Mouse (Mus musculus) heart, embryonic 16.5 days (tissue): Measurements from ENCODE around the gene B4galt1. TPM values are rescaled to one million over a fixed set of nuclear protein-coding genes. Genes with fewer than 3 reads are reported as not detected.

Experiments used
- ATAC-seq: fragments of 200-750 bp; cut with Nextera tagmentation; replicated peaks from 2 replicates; pipeline ENCODE4 v1.8.0; 2017; ENCODE audit warnings: moderate number of reproducible peaks; ENCODE audit not compliant: insufficient read depth, low FRiP score; ENCODE audit errors: extremely low read depth
- H3K27ac ChIP-seq: fragments of 300-500 bp; sonication (generic); 2 replicates; pipeline ENCODE4 v1.5.1; 2014; ENCODE audit warnings: mild to moderate bottlenecking, low read length, control low read depth, moderate library complexity
- H3K27me3 ChIP-seq: fragments of 300-500 bp; sonication (generic); 2 replicates; pipeline ENCODE4 v1.6.1; 2014; ENCODE audit warnings: low read length, mixed read lengths; ENCODE audit not compliant: control insufficient read depth, insufficient read depth
- H3K36me3 ChIP-seq: fragments of 300-500 bp; sonication (generic); 2 replicates; pipeline ENCODE4 v1.6.1; 2014; ENCODE audit not compliant: control insufficient read depth, insufficient read depth
- H3K4me1 ChIP-seq: fragments of 300-500 bp; sonication (generic); 2 replicates; pipeline ENCODE4 v1.6.1; 2014; ENCODE audit warnings: low read length, mixed read lengths; ENCODE audit not compliant: control insufficient read depth, insufficient read depth
- H3K4me2 ChIP-seq: fragments of 300-500 bp; sonication (generic); 2 replicates; pipeline ENCODE4 v1.6.1; 2014; ENCODE audit warnings: low read depth, mild to moderate bottlenecking, control low read depth, low read length
- H3K4me3 ChIP-seq: fragments of 300-500 bp; sonication (generic); 2 replicates; pipeline ENCODE4 v1.5.1; 2014; ENCODE audit warnings: mild to moderate bottlenecking, control low read depth, low read length
- H3K9ac ChIP-seq: fragments of 300-500 bp; sonication (generic); 2 replicates; pipeline ENCODE4 v1.6.1; 2014; ENCODE audit warnings: low read length, control low read depth
- H3K9me3 ChIP-seq: fragments of 300-500 bp; sonication (generic); replicated peaks from 2 replicates; pipeline ENCODE4 v1.6.1; 2016; ENCODE audit warnings: low read length; ENCODE audit not compliant: control insufficient read depth
- WGBS: fragments of 180-500 bp; shearing (Covaris S2); extraction: QIAGEN DNeasy Blood & Tissue Kit; methylation state at CpG from one replicate; pipeline ENCODE4 v1.1.7; 2014; 5-methylcytosine and 5-hydroxymethylcytosine counted together
- polyA plus RNA-seq: library from polyadenylated mRNA; unstranded; fragments of >200 nt; fragmentation: Nextera tagmentation; extraction: Ambion mirVana; gene quantifications from 2 replicates; pipeline ENCODE4 v1.2.1, GENCODE M21; 2015

B4galt1 gene
- polyA plus RNA-seq, 1 experiment from 2014 or later = 54.5 TPM

GRCm38 (mm10) chr4:40828910-40829309, 24.9 kb downstream of the B4galt1 start:
- no peak overlapping the region for H3K4me3 ChIP-seq
- H3K27me3 ChIP-seq = no peaks in the 10 kb centered on the region
- no peak overlapping the region for H3K9ac ChIP-seq
- no peaks in the 10 kb centered on the region for H3K9me3 ChIP-seq
- H3K4me2 ChIP-seq = no peak overlapping the region
- H3K36me3 ChIP-seq = peaks cover 10% of the 10 kb centered on the region
- H3K27ac ChIP-seq = peak overlapping the region; percentile 55
- H3K4me1 ChIP-seq = peaks cover 40% of the 10 kb centered on the region
- ATAC-seq = 0 out of 2 replicates have a peak, but pooled peaks have one; percentile 17
- 51% methylated on average over 7 of the region's 7 CpGs for WGBS

- Histone ChIP-seq H3K36me3 (peaks cover 14% of the 10 kb centered on the region), H3K4me1 (peaks cover 48% of the 10 kb centered on the region), H3K4me3 (no peak overlapping the region), H3K4me2 (no peak overlapping the region), H3K9me3 (no peaks in the 10 kb centered on the region), H3K27ac (peak overlapping the region; percentile 42), H3K9ac (no peak overlapping the region), H3K27me3 (no peaks in the 10 kb centered on the region)
- WGBS = 55% methylated on average over 9 of the region's 9 CpGs
- ATAC-seq = no peak
Measured at GRCm38 (mm10) chr4:40827926-40828325, 25.9 kb downstream of the B4galt1 start.

GRCm38 (mm10) chr4:40826810-40827209, 27.0 kb downstream of the B4galt1 start:
- Histone ChIP-seq H3K4me3 (no peak overlapping the region), H3K4me1 (peaks cover 51% of the 10 kb centered on the region), H3K27me3 (no peaks in the 10 kb centered on the region), H3K36me3 (peaks cover 19% of the 10 kb centered on the region), H3K9me3 (no peaks in the 10 kb centered on the region), H3K4me2 (no peak overlapping the region), H3K27ac (no peak overlapping the region), H3K9ac (no peak overlapping the region)
- no peak for ATAC-seq
- 89% methylated on average over 2 of the region's 2 CpGs for WGBS

GRCm38 (mm10) chr4:40825981-40826380, 27.8 kb downstream of the B4galt1 start:
- Histone ChIP-seq H3K4me1 (peaks cover 57% of the 10 kb centered on the region), H3K4me3 (no peak overlapping the region), H3K9me3 (no peaks in the 10 kb centered on the region), H3K36me3 (peaks cover 25% of the 10 kb centered on the region), H3K27me3 (no peaks in the 10 kb centered on the region), H3K27ac (no peak overlapping the region), H3K9ac (no peak overlapping the region), H3K4me2 (no peak overlapping the region)
- no peak for ATAC-seq
- 86% methylated on average over 2 of the region's 2 CpGs for WGBS

- Histone ChIP-seq H3K27ac (no peak overlapping the region), H3K9ac (no peak overlapping the region), H3K36me3 (peaks cover 26% of the 10 kb centered on the region), H3K27me3 (no peaks in the 10 kb centered on the region), H3K4me1 (peaks cover 65% of the 10 kb centered on the region), H3K4me3 (no peak overlapping the region), H3K9me3 (no peaks in the 10 kb centered on the region), H3K4me2 (no peak overlapping the region)
- 65% methylated on average over 5 of the region's 5 CpGs for WGBS
- ATAC-seq = no peak
Measured at GRCm38 (mm10) chr4:40825146-40825545, 28.7 kb downstream of the B4galt1 start.

- ATAC-seq = no peak
- Histone ChIP-seq H3K9ac (no peak overlapping the region), H3K9me3 (no peaks in the 10 kb centered on the region), H3K4me1 (peaks cover 66% of the 10 kb centered on the region), H3K27me3 (no peaks in the 10 kb centered on the region), H3K27ac (no peak overlapping the region), H3K36me3 (peaks cover 27% of the 10 kb centered on the region), H3K4me2 (no peak overlapping the region), H3K4me3 (no peak overlapping the region)
- WGBS = 83% methylated on average over 7 of the region's 7 CpGs
Measured at GRCm38 (mm10) chr4:40824505-40824904, 29.3 kb downstream of the B4galt1 start.

GRCm38 (mm10) chr4:40823664-40824063, 30.1 kb downstream of the B4galt1 start:
- peak; percentile 14 for ATAC-seq
- Histone ChIP-seq H3K36me3 (peaks cover 25% of the 10 kb centered on the region), H3K9ac (0 out of 2 replicates have a peak overlapping the region, but pooled peaks have one; percentile 9), H3K4me2 (peak overlapping the region; percentile 36; the same call in 1 of the 2 replicates), H3K27me3 (no peaks in the 10 kb centered on the region), H3K4me3 (peak overlapping the region; percentile 15; the same call in 1 of the 2 replicates), H3K4me1 (peaks cover 72% of the 10 kb centered on the region), H3K9me3 (no peaks in the 10 kb centered on the region), H3K27ac (peak overlapping the region; percentile 58; the same call in 1 of the 2 replicates)
- WGBS = 79% methylated on average over 8 of the region's 8 CpGs

- peak overlapping the region; percentile 36 for H3K4me2 ChIP-seq
- no peak overlapping the region for H3K9ac ChIP-seq
- no peaks in the 10 kb centered on the region for H3K9me3 ChIP-seq
- no peak for ATAC-seq
- peaks cover 26% of the 10 kb centered on the region for H3K36me3 ChIP-seq
- H3K4me1 ChIP-seq = peaks cover 75% of the 10 kb centered on the region
- peak overlapping the region; percentile 58; the same call in 1 of the 2 replicates for H3K27ac ChIP-seq
- peak overlapping the region; percentile 15; the same call in 1 of the 2 replicates for H3K4me3 ChIP-seq
- H3K27me3 ChIP-seq = no peaks in the 10 kb centered on the region
- 56% methylated on average over 14 of the region's 14 CpGs for WGBS
Measured at GRCm38 (mm10) chr4:40823151-40823550, 30.7 kb downstream of the B4galt1 start.

GRCm38 (mm10) chr4:40821303-40822023, 32.3 kb downstream of the B4galt1 start:
- Histone ChIP-seq H3K4me2 (no peak overlapping the region), H3K4me3 (no peak overlapping the region), H3K4me1 (peaks cover 66% of the 10 kb centered on the region), H3K36me3 (peaks cover 35% of the 10 kb centered on the region), H3K9me3 (no peaks in the 10 kb centered on the region), H3K9ac (no peak overlapping the region), H3K27ac (peak overlapping the region; percentile 84), H3K27me3 (no peaks in the 10 kb centered on the region)
- no peak for ATAC-seq
- WGBS = 64% methylated on average over 8 of the region's 8 CpGs
